Mouse (Mus musculus) limb, embryonic 14.5 days (tissue): ENCODE results near the gene Rnaseh2a. TPM values are rescaled to one million over a fixed set of nuclear protein-coding genes. Genes with fewer than 3 reads are reported as not detected.

ENCODE experiments used
- ATAC-seq: fragments of 200-750 bp; cut with Nextera tagmentation; 2 replicates; pipeline ENCODE4 v1.8.0; 2017; ENCODE audit warnings: low read depth, moderate number of reproducible peaks, moderate TSS enrichment; ENCODE audit not compliant: low FRiP score
- DNase-seq: peaks from one replicate; pipeline ENCODE4 v3.0.0-alpha.2; 2015; ENCODE audit warnings: low spot score
- H3K27ac ChIP-seq: fragments of 300-500 bp; sonication (generic); replicated peaks from 2 replicates; pipeline ENCODE4 v1.5.1; 2014; ENCODE audit warnings: low read depth, mild to moderate bottlenecking, low read length, moderate library complexity, mixed read lengths
- H3K27me3 ChIP-seq: fragments of 300-500 bp; sonication (generic); 2 replicates; pipeline ENCODE4 v1.6.1; 2014; ENCODE audit warnings: low read length, mixed read lengths; ENCODE audit not compliant: control insufficient read depth, insufficient read depth
- H3K36me3 ChIP-seq: fragments of 300-500 bp; sonication (generic); 2 replicates; pipeline ENCODE4 v1.6.1; 2014; ENCODE audit warnings: mild to moderate bottlenecking, low read length, moderate library complexity, mixed read lengths; ENCODE audit not compliant: control insufficient read depth, insufficient read depth
- H3K4me1 ChIP-seq: fragments of 300-500 bp; sonication (generic); 2 replicates; pipeline ENCODE4 v1.6.1; 2014; ENCODE audit warnings: antibody characterized with exemption, low read length, mixed read lengths; ENCODE audit not compliant: control insufficient read depth, insufficient read depth
- H3K4me2 ChIP-seq: fragments of 300-500 bp; sonication (generic); replicated peaks from 2 replicates; pipeline ENCODE4 v1.6.1; 2014; ENCODE audit warnings: low read depth, mild to moderate bottlenecking, low read length, moderate library complexity; ENCODE audit not compliant: severe bottlenecking
- H3K4me3 ChIP-seq: fragments of 300-500 bp; sonication (generic); replicated peaks from 2 replicates; pipeline ENCODE4 v1.5.1; 2014; ENCODE audit warnings: low read length
- H3K9ac ChIP-seq: fragments of 300-500 bp; sonication (generic); 2 replicates; pipeline ENCODE4 v1.6.1; 2014; ENCODE audit warnings: mild to moderate bottlenecking, low read depth, low read length, moderate library complexity; ENCODE audit not compliant: severe bottlenecking
- H3K9me3 ChIP-seq: fragments of 300-500 bp; sonication (generic); 2 replicates; pipeline ENCODE4 v1.6.1; 2016; ENCODE audit warnings: low read length; ENCODE audit not compliant: control insufficient read depth
- POLR2A ChIP-seq: fragments of 200-500 bp; IDR thresholded peaks from 2 replicates; pipeline ENCODE4 v1.8.0; 2012; ENCODE audit warnings: inconsistent platforms, mild to moderate bottlenecking, moderate library complexity, borderline replicate concordance; ENCODE audit not compliant: insufficient read depth, insufficient read length; ENCODE audit errors: extremely low read depth
- WGBS: fragments of 180-500 bp; shearing (Covaris S2); extraction: QIAGEN DNeasy Blood & Tissue Kit; methylation state at CpG from one replicate; pipeline ENCODE4 v1.1.7; 2014; 5-methylcytosine and 5-hydroxymethylcytosine counted together
- polyA plus RNA-seq, 2 experiments: library from polyadenylated mRNA; depleted of rRNA in 1 of 2; stranded (reverse) in 1 of 2; unstranded in 1 of 2; fragments of >200 nt; fragmentation: Nextera tagmentation in 1 of 2; extraction: Ambion mirVana in 1 of 2; gene quantifications; 2 replicates each; pipeline versions ENCODE4 v1.2.1 to v1.2.3; 2012 to 2014

Gene Rnaseh2a
- 58.6 and 60.8 TPM in 2 replicates for polyA plus RNA-seq (2012; rRNA removed)
- polyA plus RNA-seq (2014; fragmentation: Nextera tagmentation; extraction: Ambion mirVana): 87.6 and 90.8 TPM in 2 replicates

DNA sequence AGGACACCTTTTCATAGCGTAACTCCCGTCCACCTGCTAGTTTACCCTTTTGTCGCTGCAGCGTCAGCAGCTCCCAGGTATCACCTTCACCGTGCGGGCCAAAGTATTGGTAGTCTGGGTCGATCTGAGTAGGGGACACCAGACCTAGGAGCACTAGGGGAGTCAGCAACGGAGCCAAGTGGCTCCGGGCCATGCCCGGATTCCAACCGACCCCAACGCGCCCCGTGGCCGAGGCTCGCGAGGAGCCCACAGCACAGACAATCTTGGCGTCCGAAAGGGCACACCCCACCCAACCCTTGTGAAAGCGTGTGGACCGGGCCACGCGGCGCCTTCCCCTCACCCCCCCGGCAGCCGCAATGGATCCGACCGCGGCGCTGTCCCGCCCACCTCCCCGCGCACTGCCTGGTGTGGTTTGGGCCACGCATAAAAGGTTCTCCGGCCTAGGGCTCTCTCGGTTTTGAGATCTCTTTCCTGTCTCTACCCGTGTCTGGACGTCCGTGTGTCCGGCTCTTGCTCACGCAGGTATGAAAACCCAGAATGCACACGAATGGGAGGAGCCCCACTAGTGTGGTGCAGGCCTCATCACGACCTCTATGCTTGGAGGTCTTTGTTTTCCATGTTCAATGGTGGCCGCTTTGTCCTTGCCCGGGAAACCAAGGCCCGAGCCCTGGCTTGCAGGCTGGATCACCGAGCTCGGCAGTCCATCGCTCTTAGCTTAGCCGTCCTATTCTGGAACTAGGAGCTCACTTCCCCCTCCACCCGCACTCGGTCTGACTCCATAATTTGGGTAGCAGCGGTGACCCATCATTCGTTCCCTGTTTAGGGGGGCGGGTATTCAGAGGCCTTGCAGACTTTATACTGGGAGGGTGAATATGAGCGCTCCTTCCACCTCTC is at the start of gene Rnaseh2a, which contains the start of the genes Gm49661 and Prdx2:
Gene Rnaseh2a, minus strand, starts transcription at position 527 of the 894 bp plus-strand sequence.
Gene Gm49661, minus strand, starts transcription at position 193 of the 894 bp plus-strand sequence.
Gene Prdx2, plus strand, starts transcription at position 347 of the 894 bp plus-strand sequence.
- Histone ChIP-seq H3K27me3 (no peaks in the 10 kb centered on the region), H3K36me3 (peaks cover 36% of the 10 kb centered on the region), H3K4me2 (peak within 1 kb of the TSS; percentile 85), H3K4me1 (peaks cover 27% of the 10 kb centered on the region), H3K9me3 (no peaks in the 10 kb centered on the region), H3K9ac (peak within 1 kb of the TSS; percentile 91), H3K4me3 (peak within 1 kb of the TSS; percentile 76), H3K27ac (peak within 1 kb of the TSS; percentile 80)
- TF ChIP-seq POLR2A: peak; percentile 40; the same call in 1 of the 2 replicates
- WGBS: 1% methylated on average over 56 of the region's 56 CpGs
- DNase-seq: peak; percentile 66
- ATAC-seq: peak; percentile 82

DNA sequence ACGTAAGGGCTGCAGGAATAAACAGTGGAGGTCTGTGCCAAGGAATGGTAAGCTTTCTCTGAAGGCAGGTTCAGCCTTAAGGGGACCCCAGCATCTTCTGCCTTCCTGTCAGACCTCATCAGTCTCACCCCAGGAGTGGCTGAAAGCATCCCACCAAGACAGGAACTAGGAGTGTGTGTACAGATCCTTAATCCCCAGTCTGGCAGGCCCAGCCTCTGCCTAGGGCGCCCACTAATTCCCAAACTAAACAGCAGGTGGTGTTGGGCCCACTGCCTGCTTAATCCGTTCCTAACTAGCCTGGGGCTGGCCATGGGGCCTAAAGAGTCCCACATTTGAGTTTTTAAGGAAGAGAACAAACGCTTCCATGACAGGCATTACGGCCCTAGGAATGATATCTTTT is 47.6 kb upstream of the Rnaseh2a start:
- Histone ChIP-seq H3K27ac (no peak overlapping the region), H3K9me3 (no peaks in the 10 kb centered on the region), H3K4me2 (no peak overlapping the region), H3K27me3 (peaks cover 17% of the 10 kb centered on the region), H3K36me3 (peaks cover 31% of the 10 kb centered on the region), H3K9ac (no peak overlapping the region), H3K4me3 (no peak overlapping the region), H3K4me1 (no peaks in the 10 kb centered on the region)
- DNase-seq (no peak), ATAC-seq (no peak)
- no peak for TF ChIP-seq POLR2A
- 53% methylated on average over 5 of the region's 5 CpGs for WGBS

DNA sequence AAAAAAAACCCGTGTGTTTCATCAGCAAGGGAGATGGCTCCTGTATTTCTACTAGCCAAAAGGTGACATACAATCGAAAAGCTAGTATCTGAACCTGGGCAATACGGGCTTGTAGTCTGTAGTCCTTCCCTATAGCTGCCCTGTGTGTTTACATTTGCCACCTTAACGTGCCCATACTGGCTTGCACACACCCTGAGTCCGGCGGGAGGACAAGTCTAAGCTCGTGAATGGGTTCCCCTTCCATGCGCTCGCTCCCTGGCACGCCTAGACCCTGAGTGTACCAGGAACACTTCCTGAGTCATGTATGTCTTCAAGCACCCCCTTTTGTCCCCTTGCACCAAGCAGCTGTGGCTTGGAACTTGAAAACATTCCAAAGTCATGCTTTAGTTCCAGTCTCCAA is 47.2 kb upstream of the Rnaseh2a start:
- no peak for TF ChIP-seq POLR2A
- Histone ChIP-seq H3K27ac (no peak overlapping the region), H3K9me3 (no peaks in the 10 kb centered on the region), H3K27me3 (peaks cover 18% of the 10 kb centered on the region), H3K36me3 (peaks cover 28% of the 10 kb centered on the region), H3K4me3 (no peak overlapping the region), H3K4me1 (no peaks in the 10 kb centered on the region), H3K9ac (no peak overlapping the region), H3K4me2 (no peak overlapping the region)
- no peak for DNase-seq
- ATAC-seq: no peak
- WGBS: 46% methylated on average over 10 of the region's 10 CpGs

DNA sequence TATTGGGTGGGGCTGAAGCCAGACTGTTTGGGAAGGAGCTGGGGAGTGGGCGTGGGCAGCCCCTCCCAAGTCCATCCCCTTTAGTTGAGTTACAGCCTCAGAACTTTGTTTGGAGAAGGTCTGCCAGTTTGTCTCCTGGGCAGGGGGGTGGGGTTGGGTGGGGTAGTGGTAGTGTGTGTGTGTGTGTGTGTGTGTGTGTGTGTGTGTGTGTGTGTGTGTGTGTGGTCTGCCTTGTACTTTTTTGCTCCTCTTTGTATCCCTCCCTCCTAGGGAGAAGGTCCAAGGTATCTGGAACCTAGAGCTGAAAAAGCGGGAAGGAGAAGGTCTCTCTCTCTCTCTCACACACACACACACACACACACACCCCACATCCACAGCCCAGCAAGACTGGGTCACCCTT is 44.9 kb upstream of the Rnaseh2a start, which contains the start of gene Best2:
Gene Best2, minus strand, starts transcription at position 101 of the 400 bp plus-strand sequence.
- H3K9ac ChIP-seq: no peak within 1 kb of the TSS
- no peak for TF ChIP-seq POLR2A
- peak within 1 kb of the TSS; percentile 44 for H3K4me2 ChIP-seq
- WGBS: 56% methylated on average over 2 of the region's 2 CpGs
- no peaks in the 10 kb centered on the region for H3K4me1 ChIP-seq
- H3K4me3 ChIP-seq: peak within 1 kb of the TSS; percentile 24
- ATAC-seq (no peak), DNase-seq (no peak)
- H3K27ac ChIP-seq: no peak within 1 kb of the TSS
- no peaks in the 10 kb centered on the region for H3K9me3 ChIP-seq
- peaks cover 34% of the 10 kb centered on the region for H3K27me3 ChIP-seq
- peaks cover 19% of the 10 kb centered on the region for H3K36me3 ChIP-seq

DNA sequence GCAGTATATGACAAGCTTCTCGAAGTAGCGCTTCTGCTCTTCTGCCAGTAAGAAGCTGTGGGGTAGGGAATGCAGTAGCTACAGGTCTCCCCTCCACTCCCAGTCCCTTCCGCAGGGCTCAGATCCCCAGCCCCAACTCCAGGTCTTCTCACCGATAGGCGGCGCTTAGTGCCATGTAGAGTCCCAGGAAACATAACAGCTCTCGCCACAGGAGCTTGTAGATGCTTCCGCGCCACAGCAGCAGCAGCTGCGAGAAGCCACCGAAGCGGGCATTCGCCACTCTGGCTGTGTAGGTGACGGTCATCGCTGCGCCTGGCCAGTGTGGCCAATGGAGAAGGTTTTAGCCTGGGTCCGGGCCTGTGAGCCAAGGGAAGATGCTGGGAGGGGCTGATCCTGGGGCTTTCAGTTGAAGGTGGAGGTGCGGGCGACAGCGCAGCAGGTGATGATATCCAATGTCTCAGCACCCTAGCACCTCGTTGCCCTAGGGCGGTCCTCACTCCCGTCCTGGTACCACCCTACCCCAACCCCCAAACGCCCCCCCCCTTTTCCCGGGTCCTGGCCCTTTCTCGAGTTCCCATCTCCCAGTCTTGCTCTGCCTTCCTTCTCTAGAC is 43.8 kb upstream of the Rnaseh2a start:
- H3K9me3 ChIP-seq: no peaks in the 10 kb centered on the region
- TF ChIP-seq POLR2A: no peak
- WGBS: 2% methylated on average over 22 of the region's 26 CpGs
- no peaks in the 10 kb centered on the region for H3K4me1 ChIP-seq
- no peak overlapping the region for H3K9ac ChIP-seq
- ATAC-seq (no peak), DNase-seq (peak; percentile 72)
- peak overlapping the region; percentile 44 for H3K4me2 ChIP-seq
- peak overlapping the region; percentile 24 for H3K4me3 ChIP-seq
- H3K36me3 ChIP-seq: peaks cover 9% of the 10 kb centered on the region
- no peak overlapping the region for H3K27ac ChIP-seq
- H3K27me3 ChIP-seq: peaks cover 38% of the 10 kb centered on the region
